Mouse (Mus musculus): ENCODE measurements around the gene Dgkg. TPM values are rescaled to one million over a fixed set of nuclear protein-coding genes. Genes with fewer than 3 reads are reported as not detected.
A peak's percentile ranks its signal among the peaks of the same experiment; 100 is the strongest.

The Dgkg gene
- total RNA-seq, 2 experiments from 2014 or later: 2.2 to 2.9 TPM

DNA sequence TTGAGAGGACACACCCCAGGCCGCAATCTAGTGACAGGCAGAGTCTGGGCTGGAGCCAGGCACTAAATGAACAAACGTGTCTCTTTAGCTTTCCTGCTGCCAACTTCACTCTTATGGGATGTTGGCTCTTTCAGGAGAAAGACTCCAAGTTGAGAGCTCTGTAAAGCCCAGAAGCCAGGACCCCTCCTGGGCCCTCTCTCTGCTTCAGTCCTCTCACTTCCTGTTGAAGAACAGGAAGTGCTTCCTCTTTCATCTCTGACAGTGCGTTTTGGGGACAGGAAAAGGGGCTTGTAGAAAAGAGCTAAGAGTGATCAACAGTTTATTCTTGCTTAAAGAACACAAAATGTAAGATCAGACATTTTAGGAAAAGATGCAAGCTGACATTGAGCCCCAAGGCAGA, 159.0 kb downstream of the Dgkg start:
- no peak for DNase-seq

DNA sequence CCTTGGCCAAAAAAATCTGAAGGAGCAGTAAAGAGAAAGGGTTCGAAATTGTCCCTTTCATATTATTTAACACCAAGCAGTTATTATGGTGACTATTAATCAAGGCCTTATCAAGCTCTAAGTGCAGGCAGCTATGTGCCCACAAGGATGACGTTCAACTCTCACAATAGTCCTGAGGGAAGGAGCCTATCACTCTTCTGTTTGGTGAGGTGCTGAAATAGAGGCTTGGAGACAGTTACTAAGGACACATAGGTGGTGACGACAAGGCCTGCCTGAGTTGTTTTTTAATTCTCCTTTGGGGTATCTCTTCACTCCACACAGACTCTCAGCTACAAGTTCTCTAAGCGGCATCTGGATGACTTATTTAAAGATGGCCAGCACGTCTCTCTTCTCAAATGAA, 161.8 kb downstream of the Dgkg start:
- DNase-seq: no peak

DNA sequence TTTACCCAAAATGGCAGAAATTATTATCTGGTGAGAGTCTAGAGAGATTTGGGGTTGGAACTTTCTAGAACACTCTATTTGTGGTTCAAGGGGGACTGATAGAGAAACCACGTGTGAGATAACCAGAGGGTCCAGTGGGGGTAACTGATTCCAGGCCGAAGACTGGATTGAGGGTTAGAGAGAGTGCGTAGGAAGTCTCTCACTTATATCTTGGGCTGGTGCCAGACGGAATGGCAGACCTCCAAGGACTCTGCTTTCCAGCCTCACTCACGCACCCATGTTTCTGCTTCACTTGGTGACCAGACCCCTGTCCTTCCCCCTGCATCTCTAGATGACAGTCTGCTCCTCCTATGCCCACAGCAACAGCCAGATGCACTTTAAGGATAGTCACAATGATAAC, 162.2 kb downstream of the Dgkg start:
- no peak for DNase-seq

DNA sequence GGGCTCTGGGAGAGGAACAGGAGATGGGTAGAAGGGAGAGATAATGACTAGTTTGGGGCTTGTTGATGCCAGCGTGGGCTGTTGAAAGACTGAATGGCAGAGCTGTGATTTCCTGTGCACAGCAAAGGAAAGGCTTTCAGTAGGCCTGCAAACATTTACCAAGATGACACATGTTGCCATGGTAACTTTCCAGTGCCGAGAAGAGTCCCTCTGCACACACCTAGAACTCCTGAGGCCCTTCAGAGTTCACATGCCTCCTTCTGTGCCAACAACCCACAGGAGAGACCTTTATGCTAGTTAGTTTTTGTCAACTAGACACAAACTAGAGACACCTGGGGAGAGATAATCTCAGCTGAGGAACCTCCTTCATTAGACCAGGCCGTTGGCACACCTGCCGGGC, 163.6 kb downstream of the Dgkg start:
- DNase-seq: no peak

DNA sequence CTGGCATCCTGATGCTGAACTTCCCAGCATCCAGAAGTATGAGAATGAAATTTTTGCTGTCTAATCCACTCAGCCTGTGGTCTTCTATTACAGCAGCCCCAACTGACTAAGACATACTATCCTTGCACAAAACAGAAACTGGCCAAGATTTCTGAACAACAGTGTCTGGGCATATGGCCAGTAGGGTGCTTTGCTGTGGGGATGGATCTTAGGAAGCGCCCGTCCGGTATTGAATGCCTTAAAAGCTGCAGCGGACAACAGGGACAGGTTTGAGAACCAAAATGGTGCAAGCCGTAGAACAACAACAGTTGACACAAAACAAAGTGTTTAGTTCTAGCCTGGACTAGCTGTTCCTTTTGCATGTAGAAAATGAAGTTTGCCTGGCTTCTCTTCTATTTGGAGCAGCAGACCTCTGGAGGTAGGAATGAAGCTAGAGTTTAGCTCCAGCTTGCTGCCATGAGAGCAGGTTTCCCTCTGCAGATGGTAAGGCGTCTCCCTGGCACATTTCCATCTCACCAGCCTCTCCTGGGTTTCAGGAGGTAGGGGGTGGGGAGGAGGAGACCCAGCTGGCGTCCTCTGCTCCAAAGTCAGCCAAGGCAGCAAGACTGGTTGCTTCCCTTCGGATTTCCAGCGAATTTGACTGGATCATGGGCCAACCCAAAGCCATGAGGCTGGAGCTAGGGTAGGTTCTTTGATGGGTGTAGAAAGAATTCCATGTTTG, 165.4 kb downstream of the Dgkg start:
- DNase-seq: no peak

DNA sequence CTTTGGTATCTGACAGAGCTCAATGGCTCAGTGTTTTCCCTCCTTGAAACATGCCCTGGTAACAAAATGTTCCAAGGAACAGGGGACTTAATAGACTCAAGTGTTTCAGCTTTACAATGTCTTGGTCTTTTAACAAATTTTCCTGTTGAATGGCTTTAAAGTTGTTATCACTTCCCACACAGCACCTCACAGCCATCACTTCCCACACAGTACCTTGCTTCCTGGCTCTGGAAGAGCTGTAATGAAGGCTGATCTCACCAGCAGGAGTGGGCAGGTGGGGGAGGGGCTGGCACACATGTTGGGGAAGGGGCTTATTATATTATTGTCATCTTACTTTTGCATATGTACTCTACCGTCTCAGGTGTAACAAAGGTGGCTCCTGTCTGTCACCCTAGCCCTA, 173.1 kb downstream of the Dgkg start:
- no peak for DNase-seq

DNA sequence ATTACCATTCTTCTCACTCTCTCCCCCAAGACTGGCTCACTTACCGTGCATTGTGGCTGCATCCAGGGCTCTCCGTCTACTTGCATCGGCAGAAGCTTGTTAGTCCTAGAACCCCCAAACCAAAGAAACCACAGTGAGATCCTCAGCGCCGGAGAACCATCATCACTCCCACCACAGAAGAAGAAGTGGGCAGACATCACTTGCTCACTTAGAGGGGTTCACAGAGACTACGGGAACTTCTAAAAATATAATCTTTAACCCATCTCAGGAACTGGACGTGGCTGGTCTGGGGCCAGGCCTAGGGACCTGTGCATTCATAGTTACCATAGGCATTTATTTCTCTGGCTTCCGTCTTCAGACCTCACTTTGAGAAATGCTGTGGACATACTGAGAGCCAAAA, 177.7 kb downstream of the Dgkg start:
- DNase-seq: no peak

DNA sequence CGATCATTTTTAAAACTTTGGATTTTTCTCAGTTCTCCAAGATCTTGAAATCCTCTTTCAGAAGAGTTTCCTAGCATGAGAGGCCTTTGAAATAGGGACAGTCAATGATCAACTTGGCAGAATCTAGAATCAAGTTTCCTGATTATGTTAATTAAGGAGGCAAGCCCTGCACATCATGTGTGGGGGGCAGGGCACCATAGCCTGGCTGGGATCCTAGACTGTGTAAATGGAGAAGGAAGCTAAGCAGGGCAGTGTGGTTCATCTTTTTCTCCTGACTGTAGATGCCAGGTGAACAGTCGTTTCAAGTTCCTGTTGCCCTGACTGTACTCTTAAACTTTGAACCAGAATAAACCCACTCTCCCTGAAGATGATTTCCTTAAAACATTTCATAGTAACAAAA, 185.3 kb downstream of the Dgkg start:
- no peak for DNase-seq

DNA sequence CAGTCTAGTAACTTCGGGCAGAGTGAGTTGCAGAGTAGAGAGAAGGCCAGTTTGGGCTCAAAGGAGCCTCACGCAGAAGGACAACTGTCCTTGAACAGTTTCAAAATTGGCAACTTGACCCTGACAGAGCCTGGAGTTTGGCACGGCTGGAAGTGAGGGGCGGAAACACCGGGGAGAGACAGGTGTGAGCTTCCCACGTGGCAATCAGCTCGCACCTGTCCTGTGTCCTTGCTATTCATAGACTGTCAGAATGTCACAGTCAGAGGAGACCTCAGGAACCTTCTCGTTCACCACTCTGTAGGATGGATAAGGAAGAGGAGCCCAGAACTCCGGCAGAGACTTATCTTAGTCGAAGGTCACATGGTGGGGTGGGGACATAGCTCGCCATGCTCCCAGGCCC, 187.6 kb downstream of the Dgkg start:
- DNase-seq: peak; percentile 22 to 34

DNA sequence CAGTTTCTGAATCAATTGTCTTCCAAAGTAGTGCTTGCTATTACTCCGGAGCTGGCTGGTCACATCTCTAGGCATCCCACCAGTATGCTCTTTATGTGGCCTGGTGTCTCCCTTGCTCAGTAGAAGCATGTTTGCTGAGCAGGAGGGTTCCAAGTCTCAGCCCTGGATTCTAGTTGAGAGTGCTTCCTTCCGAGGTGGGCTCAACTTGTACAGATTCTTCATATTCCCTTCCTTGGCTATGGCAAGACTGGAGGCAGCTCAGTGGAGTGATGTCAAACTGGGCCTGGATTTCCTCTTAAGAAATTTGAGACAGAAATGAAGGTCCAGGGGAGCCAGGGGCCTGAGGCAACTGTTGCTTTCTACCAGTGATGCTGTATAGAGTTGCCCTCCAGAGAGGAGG, 189.9 kb downstream of the Dgkg start:
- no peak for DNase-seq

DNA sequence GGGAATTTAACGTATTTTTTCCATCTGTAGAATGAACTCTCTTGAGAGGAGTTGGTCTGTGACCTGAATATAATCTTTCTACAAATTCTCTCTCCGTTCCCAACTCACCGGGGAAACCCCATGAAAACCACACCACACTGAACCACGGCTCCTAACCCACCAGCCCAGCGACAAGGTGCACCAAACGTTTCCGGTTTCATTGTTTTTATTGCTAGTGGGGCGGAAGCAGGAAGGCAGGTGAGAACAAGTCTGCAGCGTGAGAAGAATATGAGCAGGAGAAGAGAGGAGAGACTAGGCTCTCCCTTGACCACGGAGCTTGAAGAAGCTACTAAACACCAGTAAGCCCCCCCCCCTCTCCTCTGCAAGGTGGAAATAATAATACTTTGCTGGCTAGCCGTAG, 190.6 kb downstream of the Dgkg start:
- DNase-seq: no peak

DNA sequence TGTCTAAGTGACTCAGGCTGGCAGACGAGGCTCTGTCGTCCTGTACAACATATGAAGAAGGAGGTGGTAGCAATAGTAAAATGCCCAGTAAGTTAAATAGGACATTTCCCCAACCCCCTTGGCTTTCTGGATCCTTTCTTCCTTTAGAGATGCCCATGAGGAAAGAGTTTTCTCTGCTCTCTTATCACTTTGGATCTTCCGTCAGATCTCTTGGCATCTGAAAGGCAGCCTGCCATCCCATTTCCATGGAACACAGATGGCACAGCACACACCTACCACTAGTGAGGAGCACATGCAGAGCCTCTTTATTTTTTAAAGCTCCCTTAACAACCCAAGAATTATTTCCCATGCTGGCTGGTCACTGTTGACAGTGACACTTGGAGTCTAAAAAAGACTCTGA, 194.8 kb downstream of the Dgkg start:
- DNase-seq: no peak

DNA sequence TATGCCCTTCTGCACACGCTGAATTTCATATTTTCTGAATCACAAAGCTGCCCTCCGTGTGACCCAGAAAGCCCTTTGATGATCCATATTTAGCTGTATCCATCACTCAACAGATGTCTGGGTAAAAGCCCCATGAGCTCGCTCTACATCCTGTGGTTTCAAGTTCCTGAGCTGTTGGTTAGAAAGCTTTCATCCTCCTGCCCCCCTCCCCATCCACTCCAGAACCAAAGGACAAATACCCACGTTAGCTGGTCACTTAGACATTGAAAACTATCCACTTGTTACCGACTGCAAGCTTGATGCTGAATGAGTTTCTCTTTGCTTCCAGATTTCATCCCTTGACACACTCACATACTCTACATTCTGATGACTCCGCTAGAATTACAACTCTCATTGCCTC, 195.3 kb downstream of the Dgkg start:
- DNase-seq: no peak

DNA sequence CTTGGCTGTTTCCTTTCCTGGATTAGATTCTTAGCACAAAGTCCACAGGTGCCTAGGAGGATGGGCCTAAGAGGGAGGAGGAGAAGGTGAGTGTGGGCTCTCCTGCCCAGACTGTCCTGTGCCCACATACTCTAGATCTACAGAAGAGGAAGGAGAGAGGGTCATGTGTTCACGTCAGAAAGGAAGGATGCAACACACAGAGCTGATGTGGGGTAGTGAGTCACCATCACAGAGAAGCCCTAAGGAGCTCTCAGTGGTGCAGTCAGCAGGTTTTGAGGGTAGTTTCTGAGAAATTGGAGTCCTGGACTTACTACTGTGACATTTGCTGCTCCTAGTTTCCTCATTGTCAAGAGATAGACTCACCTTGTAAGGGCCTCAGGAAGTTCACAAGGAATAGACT, 196.1 kb downstream of the Dgkg start:
- DNase-seq: no peak

DNA sequence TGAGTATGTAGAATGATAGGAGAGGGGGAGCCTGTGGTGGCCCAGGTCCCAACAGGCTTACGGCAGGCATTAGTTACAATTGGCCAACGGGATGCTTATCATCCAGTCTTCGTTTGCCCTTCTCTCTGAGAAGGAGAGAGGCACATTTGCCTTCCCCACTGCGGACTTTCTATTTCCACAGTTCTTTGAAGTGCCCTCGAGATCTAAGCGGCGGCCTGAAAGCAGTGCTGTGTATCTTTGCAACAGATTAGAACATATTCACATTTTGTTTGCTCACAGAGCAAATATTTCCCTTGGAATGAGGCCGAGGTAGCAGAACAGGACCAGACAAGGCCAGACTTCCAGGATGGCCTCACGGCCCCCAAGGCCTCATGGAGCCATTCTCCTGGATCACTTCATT, 204.9 kb downstream of the Dgkg start:
- DNase-seq: no peak

DNA sequence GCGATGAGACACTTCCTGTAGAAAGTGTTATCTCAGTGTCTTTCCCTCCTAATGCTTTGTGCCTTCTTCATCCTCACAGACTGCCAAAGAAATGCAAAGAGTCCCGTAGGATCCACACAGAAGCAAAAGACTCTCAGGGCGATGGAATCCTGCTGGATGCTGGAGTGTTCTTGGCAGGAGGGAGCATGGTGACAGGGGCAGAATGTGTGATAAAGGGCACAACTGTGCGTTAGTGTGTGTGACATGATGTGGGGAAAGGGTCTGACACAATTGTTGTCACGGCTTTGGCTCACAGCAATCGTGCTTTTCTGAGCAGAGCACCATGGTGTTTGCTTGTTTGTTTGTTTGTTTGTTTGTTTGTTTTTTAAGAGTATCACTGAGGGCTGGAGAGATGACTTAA, 208.9 kb downstream of the Dgkg start:
- DNase-seq: no peak

DNA sequence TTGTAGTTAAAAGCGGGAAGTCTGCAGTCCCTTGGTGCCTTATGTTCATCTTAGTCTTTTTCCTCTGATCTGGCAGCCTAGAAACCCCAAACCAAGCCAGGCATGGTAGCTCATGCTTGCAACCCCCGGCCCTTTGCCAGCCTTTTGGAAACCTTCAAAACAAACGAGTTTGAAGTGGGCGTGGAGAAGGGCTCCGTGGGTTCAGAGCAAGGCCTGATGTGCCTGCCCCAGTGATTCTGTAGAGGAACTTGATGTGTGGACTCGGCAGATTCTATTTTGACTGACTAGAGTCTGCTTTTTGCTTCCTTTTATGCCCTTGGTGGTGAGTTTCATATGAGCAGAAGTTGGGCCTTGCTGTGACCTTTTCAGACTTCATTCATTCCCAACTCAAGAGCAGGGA, 212.2 kb downstream of the Dgkg start:
- no peak for DNase-seq

DNA sequence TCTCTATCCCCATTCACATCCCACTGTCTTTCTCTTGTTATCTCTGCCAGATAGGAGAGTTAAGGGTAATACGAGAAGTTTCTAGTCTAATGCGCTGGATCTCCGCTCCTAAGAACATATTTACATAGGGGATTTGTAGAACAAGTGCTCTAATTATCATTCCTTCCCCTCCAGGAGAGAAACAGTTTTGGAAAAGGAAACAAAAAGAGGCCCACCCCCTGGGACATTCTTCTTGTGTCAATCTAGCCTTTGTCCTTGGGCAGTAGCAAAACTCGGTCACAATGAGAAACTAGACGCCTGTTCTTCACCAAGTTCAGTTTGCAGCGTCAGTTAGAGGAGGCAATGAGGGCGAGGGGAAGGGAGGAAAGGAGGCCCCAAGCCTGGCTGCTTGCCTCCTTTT, 214.8 kb downstream of the Dgkg start:
- no peak for DNase-seq

DNA sequence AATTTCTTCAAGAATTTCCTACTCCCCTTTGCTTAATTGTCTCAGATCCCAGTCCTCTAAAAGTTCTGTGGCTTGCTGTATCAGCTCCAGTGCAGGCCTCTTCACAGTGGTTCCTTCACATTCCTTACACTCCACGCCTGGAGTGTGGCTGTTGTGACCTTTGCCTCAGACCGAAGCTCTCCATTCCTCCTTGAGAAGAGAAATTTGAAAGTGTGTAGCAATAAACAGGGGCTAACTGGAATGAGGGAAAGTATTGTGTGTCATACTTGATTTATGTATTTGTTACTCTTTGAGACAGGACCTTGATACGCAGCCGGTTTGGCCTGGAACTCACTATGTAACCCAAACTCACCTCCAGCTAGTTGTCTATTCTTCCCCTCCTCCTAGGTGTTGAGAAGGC, 215.7 kb downstream of the Dgkg start:
- DNase-seq: no peak

DNA sequence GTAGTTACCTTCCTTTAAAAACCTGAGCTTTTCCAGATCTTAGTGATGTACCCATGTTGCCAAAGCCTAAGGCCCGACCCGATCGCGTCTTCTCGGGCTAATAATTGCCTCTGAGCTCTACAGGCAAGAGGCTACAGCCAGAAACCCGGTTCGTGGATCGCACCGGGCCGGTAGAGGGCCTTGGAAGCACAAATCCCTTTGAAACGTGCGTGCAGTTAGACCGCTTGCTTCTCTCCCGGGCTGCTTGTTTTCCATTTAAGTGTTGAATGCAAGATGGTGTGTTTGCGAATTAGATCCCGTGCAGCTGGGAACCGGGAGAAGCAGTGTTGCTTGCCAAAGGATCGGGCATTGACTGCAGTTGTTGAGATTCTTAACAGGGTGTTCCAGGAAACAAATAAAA, 216.8 kb downstream of the Dgkg start:
- DNase-seq: peak; percentile 67 to 74

DNA sequence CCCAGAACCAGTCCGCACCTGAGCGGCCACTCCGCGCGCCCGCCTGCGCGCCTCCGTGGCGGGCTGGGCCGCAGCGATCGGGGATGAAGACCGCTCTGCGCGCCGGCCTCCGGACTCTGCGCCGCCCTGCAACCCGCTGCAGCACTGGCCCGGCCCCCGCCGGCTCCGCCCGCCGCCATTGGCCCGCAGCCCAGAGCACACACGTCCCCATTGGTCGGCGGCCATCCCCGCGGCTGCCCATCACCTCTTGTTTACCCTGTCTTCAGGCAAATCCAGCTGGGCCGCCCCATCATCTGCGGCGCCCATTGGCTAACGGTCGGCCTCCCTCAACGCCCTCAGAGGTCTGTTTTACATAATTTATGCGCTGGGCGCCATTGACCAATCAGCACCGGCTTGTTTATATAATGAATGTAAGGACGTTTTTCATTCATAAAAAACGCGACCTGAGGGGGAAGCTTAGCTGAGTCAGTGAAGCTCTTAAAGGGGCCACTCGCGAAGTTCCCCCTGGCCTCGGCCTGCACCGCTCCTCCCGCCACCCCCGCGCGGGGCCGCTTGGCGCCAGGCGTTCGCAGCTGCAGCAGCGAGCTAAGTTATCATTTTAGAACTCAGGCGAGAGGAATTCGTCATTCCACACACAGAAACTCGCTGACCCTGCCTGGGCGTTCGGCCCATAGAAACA, 217.4 kb downstream of the Dgkg start, which contains the start of gene Etv5:
Gene Etv5, minus strand, starts transcription at position 221 of the 679 bp plus-strand sequence.
- DNase-seq: peak; percentile 99

DNA sequence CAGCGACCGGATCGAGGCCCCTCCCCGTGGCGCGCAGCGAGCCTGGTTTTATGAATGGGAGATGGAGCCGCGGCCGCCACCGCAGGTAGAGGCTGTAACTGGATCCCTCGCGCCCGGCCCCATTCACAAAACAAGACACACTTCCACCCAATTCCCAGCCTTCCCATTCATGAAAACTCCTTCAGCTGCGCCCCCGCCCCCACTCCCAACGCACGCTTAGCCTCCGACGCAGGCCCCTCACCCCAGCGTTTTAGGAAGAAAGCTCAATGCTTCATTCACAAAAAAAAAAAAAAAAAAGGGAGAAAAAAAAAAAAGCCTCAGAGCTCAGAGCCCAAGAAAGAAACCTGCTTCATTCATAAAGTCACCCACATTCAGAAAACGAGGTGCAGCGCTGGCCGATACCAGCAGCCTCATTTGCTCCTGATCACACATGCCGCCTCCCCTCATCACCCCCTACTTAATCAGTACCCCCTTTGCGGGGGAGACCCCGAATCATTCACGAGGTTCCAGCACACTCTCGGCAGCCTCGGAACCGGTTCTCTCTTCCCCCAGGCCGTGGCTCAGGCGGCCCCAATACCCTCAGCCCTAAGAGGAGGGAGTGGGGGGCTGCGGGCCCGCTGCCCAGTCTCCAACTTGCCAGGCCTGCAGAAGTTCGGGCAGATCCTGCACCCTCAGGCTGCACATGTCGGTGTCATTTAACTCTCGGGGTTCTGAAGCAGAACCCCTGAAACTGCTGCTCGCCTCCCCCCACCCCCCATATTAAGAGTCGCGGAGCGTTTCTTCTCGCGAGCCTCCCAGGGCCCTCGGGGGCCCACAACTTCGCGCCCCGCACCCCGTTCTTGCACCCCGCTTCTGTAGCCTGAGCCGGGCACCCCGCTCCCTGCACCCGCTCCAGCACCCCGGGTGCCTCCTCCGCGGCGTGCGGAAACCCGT, 218.3 kb downstream of the Dgkg start:
- DNase-seq: peak; percentile 80 to 86

DNA sequence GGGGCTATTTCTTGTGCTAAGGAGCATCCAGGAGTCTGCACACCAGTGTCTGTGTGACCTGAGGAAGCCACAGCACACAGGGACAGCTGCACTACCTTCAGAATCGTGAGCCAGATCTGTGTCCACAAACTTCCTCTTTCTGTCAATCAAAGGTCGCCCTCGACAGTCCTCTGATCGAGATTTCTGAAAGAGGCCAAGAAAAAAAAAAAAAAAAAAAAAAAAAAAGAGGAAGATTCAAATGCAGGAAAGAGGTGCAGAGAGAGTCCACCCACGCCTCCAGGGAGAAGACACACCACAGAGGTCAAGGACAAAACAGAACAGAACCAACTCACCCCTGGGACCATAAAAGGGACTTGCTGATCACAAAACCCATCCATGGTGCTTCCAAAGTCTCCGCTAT, 220.9 kb downstream of the Dgkg start:
- DNase-seq: no peak

Measured in adrenal gland, postnatal 36 days (tissue).